Mouse (Mus musculus) left cerebral cortex, adult 8-10 months (tissue): ENCODE data around the gene Gm29609. TPM values are rescaled to one million over a fixed set of nuclear protein-coding genes. Genes with fewer than 3 reads are reported as not detected.
A peak's percentile ranks its signal among the peaks of the same experiment; 100 is the strongest.

Experiments used
- DNase-seq, 2 experiments: peaks; one replicate each; pipeline ENCODE4 v3.0.0; 2022; ENCODE audit warnings: low spot score in 2 of 2
- total RNA-seq, 4 experiments: library from RNA; stranded (reverse); gene quantifications; 2 replicates each; pipeline ENCODE4 v1.2.4; 2022

The Gm29609 gene
- total RNA-seq, 4 experiments from 2014 or later, result 1.8 to 6.0 (median 2.5) TPM

- DNase-seq, result no peak
Observed at GRCm38 (mm10) chr5:31198616-31199320, 19.1 kb upstream of the Gm29609 start.

- no peak for DNase-seq
Observed at GRCm38 (mm10) chr5:31198170-31198569, 18.5 kb upstream of the Gm29609 start.

- no peak for DNase-seq
Observed at GRCm38 (mm10) chr5:31197072-31197471, 17.4 kb upstream of the Gm29609 start.

GRCm38 (mm10) chr5:31196207-31196606 lies 16.5 kb upstream of the Gm29609 start:
- DNase-seq, result no peak

GRCm38 (mm10) chr5:31195671-31196070 lies 16.0 kb upstream of the Gm29609 start:
- DNase-seq, result no peak

DNA sequence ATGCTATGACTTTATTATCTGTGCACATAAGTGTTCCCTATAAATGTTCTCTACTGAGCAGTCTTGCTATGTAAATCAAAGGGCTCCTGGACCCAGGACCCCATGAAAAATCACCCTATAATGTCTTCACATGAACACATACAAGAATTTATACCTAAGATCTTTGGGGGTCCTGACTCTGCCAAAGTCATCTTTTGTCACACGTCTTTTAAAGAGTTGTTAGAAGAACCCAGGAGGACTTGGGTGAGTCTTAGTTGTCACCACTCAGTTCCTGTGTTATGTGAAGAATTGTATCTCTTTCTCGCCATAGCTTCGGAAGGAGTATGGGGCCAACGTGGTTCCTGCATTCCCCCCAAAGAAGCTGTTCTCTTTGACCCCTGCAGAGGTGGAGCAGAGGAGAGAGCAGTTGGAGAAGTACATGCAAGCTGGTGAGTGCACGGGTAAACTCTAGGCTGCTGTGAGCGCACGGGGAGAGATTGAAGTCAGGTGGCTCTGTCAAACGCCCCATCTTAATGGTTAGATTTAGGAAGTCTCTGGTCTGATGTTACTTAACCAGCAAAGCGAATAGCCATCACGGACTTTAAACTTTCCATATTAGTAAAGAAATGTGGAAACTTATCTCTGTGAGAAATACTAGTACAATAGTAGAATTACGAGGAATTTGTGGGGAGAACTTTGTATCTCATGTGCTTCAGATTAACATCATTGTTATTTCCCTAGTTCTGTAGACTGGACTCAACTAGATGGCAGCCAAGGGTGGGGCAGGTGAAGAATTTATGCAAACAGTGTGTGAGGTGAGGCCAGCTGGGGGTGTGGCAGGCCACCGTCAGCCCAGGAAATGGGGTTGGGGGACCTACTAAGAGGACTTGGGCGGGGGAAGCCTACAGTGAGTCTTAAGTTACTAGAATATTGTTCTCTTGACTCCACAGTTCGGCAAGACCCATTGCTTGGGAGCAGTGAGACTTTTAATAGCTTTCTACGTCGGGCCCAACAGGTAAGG lies 15.1 kb upstream of the Gm29609 start:
- no peak for DNase-seq

DNA sequence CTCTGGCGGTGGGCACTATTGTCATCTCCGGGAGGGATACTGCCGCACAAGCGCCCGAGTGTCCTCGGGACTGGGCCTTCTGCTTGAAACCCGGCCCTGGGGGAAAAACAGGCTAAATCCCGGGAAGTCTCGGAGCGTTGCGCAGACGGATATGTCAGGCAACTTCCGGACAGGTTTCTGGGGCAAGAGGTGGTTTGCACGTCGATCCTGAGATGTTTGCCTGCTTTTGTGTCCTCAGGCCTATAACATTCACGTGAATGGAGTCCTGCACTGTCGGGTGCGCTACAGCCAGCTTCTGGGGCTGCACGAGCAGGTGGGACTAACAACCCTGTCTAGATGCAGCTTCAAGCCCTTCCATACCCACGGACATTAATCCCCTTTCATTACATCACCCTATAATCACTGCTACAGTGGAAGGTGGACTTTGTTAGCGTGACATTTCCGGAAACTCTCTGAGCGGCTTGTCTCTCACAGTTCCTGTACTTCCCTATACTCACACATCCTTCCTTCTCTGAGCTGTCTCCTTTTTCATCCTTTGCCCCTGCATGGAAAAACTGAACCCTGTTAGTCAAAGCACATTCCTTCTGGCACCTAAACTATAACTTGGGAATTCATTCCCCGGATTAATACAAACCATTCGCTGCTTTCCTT lies 14.0 kb upstream of the Gm29609 start:
- no peak for DNase-seq

DNA sequence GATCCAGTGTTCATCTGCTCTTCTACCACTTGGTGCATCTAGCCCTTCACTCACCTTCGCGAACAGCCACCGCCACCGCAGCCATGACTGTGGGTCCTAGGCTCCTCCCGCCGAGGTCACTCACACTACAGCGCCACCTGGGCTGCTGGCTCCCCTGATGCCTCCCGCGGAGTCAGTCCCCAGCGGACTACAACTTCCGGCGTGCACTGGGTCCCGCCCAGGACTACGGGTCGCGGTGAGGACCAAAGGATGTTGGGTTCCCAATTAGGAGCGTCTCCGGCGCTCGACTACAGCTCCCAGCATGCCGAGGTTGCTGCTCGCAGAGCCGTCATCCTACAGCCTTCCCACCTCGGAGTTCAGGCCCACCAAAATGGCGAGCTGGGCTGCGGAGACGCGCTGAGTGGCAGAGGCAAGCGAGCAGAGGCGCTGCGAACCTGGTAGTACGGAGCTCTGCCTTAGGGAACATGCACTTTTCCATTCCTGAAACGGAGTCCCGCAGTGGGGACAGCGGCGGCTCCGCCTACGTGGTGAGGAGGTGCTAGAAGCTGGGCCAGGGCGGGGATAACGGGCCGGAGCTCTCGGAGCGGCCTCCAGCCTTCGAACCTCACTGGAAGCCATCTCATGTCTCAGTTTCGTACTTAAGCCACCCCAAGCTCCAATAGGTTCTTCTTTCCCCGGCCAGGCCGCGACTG lies 13.4 kb upstream of the Gm29609 start, which contains the start of the genes Snx17 and Eif2b4:
Snx17 (plus strand) TSS at position 289 of the 692 bp plus-strand sequence.
Eif2b4 (minus strand) TSS at position 492 of the 692 bp plus-strand sequence.
- DNase-seq, result peak; percentile 99

- DNase-seq, result no peak
Observed at GRCm38 (mm10) chr5:31192045-31192938, 12.6 kb upstream of the Gm29609 start.

GRCm38 (mm10) chr5:31190201-31190600 lies 10.5 kb upstream of the Gm29609 start:
- no peak for DNase-seq

DNA sequence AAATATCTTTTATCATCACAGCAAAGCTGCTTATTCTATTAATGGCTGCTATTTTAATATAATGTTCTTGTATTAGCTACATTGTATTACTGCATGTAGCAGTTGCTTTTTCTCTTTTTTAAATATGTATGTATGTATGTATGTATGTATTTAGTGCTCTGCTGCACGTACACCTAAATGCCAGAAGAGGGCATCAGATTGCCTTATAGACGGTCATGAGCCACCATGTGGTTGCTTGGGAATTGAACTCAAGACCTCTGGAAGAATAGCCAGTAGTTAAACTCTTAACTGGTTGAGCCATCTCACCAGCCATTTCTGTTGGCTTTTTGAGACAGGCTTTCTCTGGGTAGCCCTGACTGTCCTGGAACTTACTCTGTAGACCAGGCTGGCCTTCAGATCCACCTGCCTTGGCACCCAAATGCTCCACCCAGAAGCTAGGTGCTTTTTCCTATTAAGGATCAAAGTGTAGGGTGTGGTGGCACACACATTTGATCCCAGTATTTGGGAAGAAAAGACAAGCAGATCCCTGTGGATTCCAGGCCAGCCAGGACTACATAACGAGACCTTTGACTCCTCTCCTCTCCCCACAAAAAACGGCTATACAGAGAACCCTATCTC lies 8.6 kb upstream of the Gm29609 start:
- DNase-seq, result no peak

GRCm38 (mm10) chr5:31183678-31184077 lies 4.0 kb upstream of the Gm29609 start:
- DNase-seq, result no peak

DNA sequence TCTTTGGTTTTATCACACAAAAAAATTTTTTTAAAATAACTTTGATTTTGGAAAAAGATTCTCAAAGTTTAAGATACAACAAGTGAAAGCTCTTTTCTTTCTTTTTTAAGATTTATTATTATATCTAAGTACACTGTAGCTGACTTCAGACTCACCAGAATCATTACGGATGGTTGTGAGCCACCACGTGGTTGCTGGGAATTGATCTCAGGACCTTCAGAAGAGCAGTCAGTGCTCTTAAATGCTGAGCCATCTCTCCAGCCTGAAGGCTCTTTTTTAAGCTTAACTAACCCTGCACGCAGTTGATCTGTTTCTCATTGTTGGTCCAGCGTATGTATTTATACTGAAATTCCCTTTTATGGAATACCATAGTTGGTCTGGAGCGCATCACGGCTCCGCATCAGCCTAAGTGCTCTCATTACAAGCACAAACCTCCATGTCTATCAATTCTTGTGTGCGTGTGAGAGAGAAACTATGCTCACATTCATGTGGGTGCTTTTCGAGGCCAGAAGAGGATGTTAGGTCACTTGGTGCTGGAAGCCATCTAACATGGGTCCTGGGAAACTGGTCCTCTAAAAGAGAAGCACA lies 1.6 kb upstream of the Gm29609 start:
- no peak for DNase-seq

GRCm38 (mm10) chr5:31179301-31179765 lies 378 bp downstream of the Gm29609 start:
- DNase-seq, result no peak

DNA sequence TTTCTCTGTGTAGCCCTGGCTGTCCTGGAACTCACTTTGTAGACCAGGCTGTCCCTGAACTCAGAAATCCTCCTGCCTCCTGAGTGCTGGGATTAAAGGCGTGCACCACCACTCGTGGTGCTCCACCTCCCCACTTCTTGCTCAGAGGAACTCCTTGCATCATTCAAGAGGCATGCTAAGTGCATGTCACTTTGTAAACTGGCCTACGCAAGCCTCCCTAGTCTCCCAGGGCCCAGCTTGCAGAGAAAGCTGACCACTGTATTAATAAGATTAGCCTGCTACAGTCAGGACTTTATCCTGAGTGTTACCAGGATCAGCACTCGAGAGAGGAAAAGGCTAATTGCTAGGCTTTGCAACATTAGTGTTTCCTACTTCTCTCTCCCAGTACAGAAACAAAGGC lies 11.1 kb downstream of the Gm29609 start:
- no peak for DNase-seq

DNA sequence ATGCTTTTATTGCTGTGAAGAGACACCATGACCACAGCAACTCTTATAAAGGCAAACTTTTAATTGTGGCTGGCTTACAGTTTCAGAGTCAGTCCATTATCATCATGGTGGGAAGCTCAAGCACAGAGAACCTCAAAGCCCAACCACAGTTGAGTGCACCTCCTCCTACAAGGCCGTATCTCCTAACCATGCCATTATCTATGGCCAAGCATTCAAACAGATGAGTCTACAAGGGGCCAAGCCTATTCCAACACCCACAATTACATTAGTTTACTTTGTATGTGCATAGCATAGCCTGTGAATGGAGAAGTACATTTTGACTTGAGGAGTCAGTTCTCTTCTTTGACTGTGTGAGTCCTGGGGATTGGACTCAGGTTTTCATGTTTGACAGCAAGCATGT lies 14.8 kb downstream of the Gm29609 start:
- no peak for DNase-seq

DNA sequence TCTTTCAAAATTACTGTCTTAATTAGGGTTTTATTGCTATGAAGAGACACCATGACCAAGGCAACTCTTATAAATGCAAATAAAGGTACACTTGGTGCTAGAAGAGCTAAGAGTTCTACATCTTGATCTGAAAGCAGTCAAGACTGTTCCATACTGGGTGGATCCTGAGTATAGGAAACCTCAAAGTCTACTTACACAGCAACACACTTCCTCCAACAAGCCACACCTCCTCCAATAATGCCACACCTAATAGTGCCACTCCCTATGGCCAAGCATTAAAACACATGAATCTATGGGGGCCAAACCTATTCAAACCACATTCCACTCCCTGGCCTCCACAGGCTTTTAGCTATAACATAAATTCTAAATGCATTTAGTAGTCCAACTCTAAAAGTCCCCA lies 17.2 kb downstream of the Gm29609 start:
- DNase-seq, result no peak

- peak; percentile 71 to 84 for DNase-seq
Observed at GRCm38 (mm10) chr5:31154152-31154553, 25.6 kb downstream of the Gm29609 start, which contains the start of gene Mpv17. TSS of gene Mpv17 (minus strand) at chr5:31154251.
